Mouse (Mus musculus) C2C12 (cell line): ENCODE measurements around the gene Fry.

ENCODE experiments used
- CTCF ChIP-seq: IDR thresholded peaks from one replicate; pipeline ENCODE4 v1.5.1; 2011; ENCODE audit not compliant: control insufficient read depth, insufficient read depth, insufficient read length
- MAX ChIP-seq: IDR thresholded peaks from one replicate; pipeline ENCODE4 v1.6.1; 2011; ENCODE audit warnings: mild to moderate bottlenecking, control low read depth
- MYOD1 ChIP-seq: IDR thresholded peaks from one replicate; pipeline ENCODE4 v1.6.1; 2011; ENCODE audit warnings: low read depth; ENCODE audit not compliant: control insufficient read depth, insufficient read length
- MYOG ChIP-seq: IDR thresholded peaks from one replicate; pipeline ENCODE4 v1.6.1; 2011; ENCODE audit not compliant: control insufficient read depth, insufficient read length; ENCODE audit errors: extremely low read depth
- USF1 ChIP-seq: IDR thresholded peaks from one replicate; pipeline ENCODE4 v1.6.1; 2011; ENCODE audit warnings: low read depth, mild to moderate bottlenecking, control low read depth, moderate library complexity

GRCm38 (mm10) chr5:150412750-150413450, 294.5 kb downstream of the Fry start:
- TF ChIP-seq CTCF (no peak), MAX (no peak), USF1 (no peak), MYOG (no peak), MYOD1 (no peak)
